Mouse (Mus musculus) cerebellum, postnatal 4 days (tissue): Measurements from ENCODE around the gene Decr2.
A peak's percentile ranks its signal among the peaks of the same experiment; 100 is the strongest.
"Not testable (repeated sequence)": the region's sequence is repeated elsewhere in the genome, so short reads cannot be mapped to it uniquely, and the experiment has no call there.

Experiments
- DNase-seq, 2 experiments: peaks; one replicate each; pipeline ENCODE4 v3.0.0; 2022; ENCODE audit warnings: low spot score in 2 of 2, mixed read lengths in 1 of 2

Decr2 gene

DNA sequence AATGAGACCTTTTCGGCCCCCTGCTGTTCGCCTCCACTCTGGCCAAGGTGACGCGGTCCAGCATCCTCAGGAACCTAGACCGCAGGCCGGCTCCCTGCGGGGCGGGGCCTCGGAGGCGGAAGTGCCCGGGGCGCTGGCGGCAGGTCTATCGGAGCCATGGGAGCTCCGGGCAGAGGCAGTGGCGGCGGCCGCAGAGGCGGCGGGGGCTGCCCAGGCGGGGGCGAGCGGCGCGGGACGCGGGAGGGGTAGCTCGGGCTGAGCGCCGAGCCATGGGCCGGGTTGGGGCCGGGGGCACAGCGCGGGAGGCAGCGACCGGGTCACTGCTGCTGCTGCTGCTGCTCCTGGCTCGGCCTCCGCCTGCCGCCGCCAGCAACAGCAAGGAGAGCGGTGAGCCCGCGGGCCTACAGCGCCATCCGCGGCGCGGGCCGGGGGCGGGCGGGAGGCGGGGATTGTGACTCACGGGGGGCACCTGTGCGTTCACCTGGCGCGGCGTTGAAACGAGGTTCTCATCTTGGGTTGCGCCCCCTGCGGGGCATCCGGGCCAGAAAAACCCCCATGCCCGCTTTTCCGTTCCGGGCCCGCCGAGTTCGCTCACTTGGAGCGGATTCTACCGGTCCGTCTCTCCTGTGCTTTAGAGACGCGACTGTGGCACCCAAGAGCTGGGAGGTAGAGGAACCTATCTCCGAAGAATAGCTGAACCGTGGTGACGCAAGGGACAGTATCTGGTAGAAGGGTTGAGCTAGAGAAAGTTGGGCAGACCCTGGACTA, 23.2 kb upstream of the Decr2 start, which contains the start of gene Tmem8:
TSS of gene Tmem8 (plus strand) at position 119 of the 768 bp plus-strand sequence.
- peak; percentile 45 to 67 for DNase-seq

DNA sequence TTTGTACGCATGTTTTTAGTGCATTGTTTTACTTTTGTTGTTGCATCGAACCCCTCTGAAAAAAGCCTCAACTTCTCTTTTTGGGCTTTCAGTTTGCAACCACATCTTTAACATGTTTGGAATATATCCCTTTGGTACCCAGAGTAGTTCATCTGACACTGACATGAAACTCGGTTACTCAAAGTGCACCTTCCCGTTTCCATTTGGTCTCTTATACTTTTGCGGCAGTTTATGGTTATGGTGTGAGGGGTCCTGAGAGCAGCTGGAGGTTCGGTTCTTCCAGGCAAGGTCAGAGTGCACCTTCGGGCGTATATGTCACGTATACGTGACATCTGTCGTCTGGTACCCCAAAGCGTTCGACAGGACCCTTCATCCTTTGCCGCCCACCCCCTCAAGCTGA, 22.6 kb upstream of the Decr2 start:
- DNase-seq: no peak

DNA sequence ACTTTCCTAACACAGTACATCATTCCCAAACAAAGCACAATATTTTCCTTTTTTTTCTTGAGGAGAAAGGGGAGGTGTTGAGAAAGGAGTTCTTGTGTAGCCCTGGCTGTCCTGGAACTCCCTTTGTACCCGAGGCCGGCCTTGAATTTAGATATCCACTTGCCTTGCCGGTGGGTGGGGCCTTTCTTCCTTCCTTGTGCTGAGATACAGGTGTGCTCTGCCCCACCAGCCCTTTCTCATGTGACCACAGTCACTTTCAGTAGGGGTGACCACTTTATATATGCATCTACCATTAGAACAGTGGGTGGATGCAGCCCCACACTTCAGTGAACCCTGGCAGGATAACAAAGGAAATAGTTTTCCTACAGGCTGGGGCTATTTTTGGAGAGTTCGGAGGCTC, 21.6 kb upstream of the Decr2 start:
- no peak for DNase-seq

DNA sequence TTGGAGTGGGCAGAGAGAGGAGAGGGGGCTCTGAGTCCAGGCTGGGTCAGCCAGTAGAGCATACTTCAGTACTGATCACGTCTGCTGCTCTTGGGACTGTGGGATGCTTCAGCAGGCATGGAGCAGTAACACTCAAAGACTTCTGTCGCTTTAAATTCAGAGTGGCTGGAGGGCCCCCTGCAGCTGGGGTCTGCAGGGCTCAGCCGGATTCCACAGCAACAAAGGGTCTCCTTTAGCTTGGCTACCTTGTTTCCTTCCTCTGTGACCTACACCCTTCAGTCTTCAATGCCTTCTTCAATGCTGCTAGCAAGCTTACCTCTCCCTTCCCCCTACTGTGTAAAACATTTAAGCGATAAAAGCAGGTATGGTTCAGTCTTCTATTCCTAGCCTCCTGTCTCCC, 20.9 kb upstream of the Decr2 start:
- no peak for DNase-seq

DNA sequence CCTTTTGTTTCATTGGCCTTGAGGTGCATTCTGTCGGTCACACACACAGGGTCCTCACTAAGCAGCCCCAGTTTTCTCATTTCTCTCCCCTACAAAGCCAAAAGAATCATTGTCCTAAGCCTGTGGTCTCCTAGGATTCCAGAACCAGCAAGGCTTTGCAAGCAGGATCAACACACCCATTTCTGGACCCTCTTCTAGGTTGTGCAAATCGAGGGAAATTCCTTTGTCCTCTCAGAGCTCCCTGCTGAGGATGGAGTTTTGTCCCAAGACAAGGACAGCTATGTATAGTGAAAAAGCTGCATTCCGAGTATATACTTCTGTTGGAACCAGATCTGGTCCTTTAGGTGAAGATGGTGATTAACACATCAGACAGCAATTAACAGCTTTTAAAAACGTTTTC, 20.0 kb upstream of the Decr2 start:
- DNase-seq: no peak

DNA sequence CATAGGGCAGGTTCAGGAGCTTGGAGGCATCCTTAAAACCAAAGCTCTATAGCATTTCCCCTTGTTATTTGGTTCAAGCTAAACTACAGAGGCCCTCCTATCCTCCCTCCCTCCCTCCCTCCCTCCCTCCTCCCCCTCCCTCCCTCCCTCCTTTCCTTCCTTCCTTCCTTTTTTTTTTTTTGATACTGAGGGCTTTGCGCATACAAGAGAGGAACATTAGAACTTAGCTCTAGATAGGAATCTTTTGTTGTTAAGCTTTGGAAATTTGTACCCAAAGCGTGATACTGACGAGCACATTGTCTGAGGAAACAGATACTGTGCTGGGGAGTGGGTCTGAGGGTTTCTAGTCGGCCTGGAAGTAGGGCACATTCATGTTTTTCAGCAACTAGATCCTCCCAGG, 15.5 kb upstream of the Decr2 start:
- DNase-seq: no peak

DNA sequence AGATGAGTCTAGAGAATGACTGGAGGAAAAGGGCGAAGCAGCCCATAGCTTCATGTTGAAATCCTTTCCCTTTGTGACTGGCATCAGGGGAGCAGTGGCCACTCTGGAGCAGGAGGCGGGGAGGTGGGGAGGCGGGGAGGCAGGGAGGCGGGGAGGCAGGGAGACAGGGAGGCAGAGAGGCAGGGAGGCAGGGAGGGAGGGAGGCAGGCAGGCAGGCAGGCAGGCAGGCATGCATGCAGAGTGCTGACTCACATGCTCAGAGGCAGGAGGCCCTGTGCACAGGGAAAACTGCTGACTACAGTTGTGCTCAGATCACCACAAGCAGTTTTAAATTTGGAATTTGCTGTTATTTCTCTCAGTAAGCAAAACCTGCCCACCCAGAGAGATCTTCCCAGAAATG, 11.3 kb upstream of the Decr2 start:
- DNase-seq: no peak

DNA sequence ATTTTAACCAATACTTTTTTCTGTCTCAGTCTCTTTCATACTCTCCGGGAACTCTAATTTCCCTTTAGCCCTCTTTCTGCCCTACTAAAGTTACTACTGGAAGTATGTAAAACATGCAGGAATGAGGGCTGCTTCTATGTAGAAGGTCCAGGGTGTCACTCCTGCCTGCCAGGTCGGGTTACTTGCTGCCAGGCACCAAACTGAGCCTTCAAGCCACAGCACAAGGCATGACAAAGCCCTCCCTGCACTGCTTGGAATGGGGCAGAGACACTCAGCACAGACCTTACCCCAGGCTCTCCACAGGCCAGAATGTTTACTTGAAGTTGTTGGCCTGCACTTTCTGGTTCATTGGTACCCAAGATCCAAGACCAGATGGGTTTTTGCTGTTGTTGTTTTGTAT, 10.0 kb upstream of the Decr2 start:
- DNase-seq: no peak

DNA sequence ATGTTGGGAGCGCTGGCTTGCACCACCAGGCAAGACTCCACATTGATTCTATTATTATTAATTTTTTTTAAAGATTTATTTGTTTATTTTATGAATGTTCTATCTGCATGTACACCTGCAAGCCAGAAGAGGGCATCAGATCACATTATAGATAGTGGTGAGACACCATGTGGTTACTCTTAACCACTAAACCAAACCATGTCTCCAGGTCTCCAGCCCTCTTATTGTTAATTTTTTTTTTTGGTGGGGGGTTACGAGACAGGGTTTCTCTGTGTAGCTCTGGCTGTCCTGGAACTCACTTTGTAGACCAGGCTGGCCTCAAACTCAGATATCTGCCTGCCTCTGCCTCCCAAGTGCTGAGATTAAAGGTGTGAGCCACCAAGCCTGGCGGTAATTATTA, 9.2 kb upstream of the Decr2 start:
- not testable (repeated sequence) for DNase-seq

DNA sequence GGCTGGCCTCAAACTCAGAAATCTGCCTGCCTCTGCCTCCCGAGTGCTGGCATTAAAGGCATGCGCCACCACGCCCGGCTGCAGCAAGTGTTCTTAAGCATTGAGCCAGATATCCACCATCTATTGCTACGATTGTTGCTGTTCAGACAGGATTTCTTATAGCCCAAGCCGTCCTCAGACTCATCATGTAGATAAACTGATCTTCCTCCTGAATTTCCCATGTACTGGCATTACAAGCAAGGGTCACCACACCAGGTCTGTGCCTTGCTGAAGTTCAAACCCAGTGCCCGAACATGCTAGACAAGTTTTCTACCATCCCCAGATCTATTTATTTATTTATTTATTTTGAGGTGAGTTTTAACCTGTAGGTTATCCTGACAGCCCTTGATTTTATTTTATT, 8.3 kb upstream of the Decr2 start:
- no peak for DNase-seq

DNA sequence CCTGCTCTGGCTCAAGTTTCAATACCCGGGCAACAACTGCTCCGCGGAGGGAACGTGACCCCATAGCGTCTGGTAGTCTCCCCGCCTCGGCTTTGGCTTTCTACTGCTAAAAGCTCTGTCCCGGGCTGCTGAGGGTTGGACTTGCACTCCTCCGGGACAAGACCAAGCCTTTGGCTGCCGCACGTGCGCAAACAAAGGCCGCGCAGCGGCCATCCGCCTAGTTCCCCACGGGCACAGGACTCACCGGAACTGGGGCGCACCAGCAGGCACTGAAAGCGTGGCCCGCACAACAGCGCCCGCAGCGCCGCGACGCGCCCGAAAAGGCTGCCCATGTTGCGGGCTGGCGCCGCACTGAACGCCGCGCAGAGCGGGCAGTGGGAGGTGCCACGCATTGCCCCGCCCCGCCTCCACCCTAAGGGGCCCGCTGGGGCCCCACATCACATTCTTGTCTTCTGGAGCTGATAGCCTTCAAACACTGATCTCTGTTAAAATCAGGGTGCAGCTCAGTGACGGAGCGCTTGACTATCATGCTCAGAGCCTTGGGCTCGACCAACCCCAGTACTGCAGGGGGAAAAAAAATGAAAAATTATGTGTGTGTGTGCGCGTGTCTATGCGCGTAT, 5.1 kb upstream of the Decr2 start, which contains the start of gene Nme4:
TSS of gene Nme4 (minus strand) at position 482 of the 620 bp plus-strand sequence.
- DNase-seq: peak in 1 of 2 experiments; percentile 59

DNA sequence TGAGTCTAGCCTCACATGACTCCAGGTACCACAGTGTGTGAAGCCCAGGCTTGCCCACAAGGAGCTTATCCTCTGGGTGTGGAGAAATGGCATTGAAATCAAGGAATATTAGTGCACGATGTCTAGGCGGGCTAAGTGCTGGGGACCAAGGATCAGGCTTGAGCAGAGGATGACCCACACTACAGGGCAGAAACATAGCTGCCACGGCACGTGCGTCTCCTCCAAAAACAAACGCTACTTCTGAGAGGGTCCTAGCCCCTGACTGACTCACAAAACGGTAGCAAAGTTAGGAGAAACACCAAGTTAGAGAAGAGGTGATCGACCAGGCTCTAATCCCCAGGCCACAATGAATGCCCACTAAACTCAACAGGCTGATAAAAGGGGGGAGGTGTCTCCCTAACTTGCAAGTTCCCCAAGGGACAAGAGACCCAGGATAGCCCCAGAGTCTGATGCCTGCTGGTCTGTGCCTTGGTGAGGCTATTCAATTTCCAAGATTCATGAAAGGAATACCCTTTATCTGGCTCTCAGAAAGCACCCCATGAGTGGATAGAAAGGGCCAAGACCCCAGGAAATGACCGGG, 4.5 kb upstream of the Decr2 start:
- DNase-seq: no peak

DNA sequence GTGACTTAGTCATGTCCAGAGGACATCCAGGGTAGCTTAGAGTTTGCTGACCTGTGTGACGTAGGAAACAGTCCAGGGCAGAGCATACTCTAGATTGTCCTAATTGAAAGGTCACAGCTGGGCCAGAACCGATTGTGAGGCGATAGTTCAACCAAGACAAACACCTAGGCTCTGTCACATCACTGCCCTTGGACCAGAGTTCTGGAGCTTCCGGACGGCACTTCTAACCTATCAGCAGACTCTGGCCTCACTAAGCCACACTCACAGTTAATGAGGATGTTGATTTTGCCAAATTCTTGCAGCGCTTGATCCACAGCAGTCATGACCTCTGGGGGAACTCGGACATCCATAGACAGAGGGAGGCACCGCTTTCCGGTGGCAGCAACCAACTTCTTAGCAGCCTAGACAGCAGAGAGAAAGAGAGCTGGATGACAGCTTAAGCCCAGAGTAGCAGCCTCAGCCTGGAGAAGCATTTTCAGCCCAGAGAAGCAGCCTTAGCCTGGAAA, 3.0 kb downstream of the Decr2 start:
- DNase-seq: no peak

DNA sequence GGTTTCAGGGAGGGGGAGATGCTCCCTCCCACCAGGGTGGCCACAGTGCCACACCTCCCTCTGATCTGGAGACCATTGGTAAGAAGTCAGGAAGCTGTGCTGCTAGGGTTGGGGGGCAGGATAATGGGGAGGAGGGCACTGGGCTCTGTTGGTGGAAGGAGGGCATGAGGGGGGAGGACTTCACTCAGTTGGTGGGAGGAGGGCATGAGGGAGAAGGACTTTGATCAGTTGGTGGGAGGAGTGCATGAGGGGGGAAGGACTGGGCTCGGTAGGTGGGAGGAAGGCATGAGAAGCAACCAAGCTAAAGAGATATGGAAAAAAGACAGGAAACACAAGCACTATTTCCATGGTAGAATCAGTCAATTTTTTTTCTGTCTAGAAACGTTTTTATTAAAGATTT, 9.3 kb downstream of the Decr2 start:
- DNase-seq: no peak

DNA sequence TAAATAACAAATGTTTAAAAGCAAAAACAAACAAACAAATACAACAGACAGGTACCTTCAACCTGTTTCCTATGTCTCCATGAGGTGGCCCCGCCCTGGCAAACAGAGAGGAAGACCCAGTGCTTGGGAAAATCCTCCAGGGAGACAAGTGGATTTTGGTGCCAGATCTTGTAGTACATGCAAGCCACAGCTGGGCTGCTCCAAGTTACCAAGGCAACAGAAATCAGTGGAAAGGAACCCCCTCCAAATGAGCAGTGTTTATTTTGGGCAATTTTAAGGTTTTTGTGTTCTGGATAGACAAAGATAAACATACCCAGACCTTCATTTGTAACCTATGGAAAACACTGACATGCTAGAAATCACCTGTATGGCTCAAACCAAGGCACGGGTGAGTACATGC, 11.3 kb downstream of the Decr2 start:
- no peak for DNase-seq

DNA sequence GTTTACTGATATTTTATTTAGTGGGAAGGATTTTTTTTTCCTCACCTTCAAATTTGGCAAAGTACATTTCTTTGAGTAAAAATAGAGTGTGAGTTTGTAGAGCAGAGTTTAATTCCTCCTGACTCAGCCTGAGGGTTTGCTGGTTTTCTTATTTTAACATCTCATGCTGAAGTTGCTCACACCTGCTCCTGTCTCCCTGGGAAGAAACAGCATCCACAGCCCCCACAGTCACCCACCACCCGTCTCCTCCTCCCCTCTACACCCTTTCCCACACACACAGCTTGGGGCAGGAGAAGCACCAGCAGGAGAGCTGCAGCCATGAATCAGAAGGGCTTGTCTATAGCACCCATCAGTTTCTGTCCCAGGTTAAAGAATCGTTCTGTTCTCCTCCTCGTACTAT, 14.9 kb downstream of the Decr2 start:
- no peak for DNase-seq

DNA sequence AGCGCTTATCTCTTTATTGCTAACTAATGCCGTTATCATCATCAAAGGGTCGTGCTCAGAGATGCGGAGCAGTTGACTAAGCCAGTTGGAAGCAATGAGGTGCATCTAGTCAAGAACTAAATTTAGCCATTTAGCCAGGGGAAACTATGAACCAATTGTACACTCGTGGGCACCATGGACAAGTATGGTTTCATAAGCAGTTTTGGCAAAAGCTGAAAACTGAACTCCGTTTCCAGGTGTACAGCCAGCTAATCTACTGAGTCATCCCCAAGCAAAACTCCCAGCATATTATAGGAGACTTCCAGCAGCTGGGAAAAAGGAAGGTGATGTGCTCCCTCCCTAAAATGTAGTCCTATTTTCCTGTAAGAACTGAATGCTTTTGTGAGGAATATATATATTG, 20.0 kb downstream of the Decr2 start:
- no peak for DNase-seq

DNA sequence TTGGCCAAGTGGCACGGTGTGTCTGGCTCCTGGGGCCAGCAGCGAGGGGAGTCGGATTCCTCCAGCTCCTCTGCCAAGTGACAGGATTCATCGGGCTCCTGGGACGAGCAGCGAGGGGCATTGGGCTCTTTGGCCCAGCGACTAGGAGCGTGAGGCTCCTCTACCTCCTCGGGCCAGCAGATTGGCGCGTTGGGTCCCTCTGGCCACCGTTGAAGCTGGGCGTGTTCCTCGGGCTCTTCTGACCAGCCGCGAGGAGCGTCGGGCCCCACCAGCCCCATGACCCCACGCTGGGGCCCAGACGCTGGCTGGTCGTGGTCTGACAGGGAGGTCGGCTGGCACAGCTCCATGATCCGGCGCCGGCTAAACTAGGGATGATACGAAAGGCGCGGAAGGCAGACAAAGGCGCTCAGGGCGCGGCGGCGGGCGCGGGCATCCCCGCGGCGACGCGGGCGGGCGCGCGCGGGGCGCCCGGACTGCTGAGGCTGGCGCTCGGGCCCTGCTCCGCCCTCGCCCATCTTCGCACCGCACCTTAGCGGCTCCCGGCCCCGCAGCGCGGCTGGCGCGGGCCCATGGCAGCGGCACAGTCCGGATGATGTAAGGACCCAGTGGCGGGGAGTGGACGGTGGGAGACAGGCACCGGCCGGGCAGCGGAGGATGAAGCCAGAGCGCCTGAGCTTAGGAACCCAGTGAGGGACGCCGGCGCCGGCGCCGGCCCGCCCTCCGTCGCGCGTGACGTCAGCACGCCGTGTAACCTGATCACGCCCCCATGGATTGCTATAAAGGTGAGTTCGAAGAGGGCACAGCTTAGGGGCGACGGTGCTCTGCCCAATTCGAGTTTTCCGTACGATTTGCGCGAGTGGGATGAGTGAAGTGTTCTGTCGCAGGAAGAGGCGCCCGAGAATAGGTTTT, 21.1 kb downstream of the Decr2 start, which contains the start of gene Rab11fip3:
TSS of gene Rab11fip3 (minus strand) at position 725 of the 909 bp plus-strand sequence.
- peak; percentile 53 to 84 for DNase-seq

DNA sequence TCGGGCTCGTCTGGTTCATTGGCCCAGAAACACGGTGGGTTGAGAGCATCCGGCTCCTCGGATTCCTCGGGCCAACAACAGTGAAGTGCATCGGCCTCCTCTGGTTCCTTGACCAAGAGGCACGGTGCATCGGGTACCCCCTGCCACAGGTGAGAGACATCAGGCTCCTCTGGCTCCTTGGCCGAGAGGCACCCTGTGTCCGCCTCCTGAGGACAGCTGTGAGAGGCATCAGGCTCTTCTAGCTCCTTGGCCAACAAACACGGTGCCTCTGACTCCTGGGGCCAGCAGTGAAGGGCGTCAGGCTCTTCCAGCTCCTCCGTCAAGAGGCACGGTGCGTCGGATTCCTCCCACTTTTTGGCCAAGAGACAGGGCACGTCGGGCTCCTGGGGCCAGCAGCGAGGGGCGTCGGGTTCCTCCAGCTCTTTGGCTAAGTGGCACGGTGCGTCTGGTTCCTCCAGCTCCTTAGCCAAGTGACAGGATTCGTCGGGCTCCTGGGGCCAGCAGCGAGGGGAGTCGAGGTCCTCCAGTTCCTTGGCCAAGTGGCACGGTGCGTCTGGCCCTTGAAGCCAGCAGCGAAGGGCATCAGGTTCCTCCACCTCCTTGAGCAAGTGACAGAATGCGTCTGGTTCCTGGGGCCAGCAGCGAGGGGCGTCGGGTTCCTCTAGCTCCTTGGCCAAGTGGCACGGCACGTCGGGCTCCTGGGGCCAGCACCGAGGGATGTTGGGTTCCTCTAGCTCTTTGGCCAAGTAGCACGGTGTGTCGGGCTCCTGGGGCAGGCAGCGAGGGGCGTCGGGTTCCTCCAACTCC, 21.9 kb downstream of the Decr2 start:
- peak in 1 of 2 experiments; percentile 19 for DNase-seq

DNA sequence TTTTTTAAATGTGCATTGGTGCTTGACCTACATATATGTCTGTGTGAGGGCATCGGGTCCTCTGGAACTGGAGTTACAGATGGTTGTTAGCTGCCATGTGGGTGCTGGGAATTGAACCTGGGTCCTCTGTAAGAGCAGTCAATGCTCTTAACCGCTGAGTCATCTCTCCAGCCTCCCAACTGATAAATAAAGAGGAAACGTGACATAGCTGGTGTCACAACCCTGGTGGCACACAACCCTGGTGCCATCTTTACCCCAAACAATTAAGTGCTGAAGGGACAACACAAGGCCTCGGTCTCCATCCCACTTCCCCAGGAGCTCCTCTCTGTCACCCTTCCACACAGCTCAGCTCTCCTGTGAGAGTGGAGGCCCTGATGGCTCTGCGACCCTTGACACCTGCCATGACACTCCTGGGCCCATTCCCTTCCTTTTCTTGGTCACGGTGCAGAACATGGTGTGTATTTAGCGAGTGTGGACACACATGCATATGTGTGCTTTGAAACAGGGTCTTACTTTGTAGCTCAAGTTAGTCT, 23.6 kb downstream of the Decr2 start:
- no peak for DNase-seq

DNA sequence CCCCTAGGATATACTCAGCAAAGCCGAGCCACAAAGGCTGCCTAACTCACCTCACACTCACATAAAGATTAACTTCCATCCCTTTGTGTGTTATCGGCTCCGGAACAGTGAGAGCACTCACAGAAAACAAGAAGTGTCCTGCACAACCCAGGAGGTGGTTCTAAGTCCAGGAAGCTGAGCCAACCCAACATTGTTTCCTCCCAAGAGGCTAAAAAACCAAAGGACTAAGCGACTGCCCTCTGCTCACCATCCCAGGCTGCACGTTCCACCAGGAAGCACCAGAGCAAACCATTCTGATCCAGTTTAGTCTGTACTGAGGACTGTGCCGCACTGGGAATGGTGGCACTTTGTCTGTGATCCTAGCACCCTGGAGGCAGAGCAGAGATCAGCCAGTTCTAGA, 25.2 kb downstream of the Decr2 start:
- no peak for DNase-seq
